Mouse (Mus musculus) myocyte (in vitro differentiated cells): Measurements from ENCODE around the gene Frmd4a. TPM values are rescaled to one million over a fixed set of nuclear protein-coding genes. Genes with fewer than 3 reads are reported as not detected.

Experiments used
- H3K27me3 ChIP-seq: one replicate; pipeline ENCODE4 v1.6.1; 2011; ENCODE audit not compliant: control insufficient read depth, insufficient read depth, insufficient read length
- H3K36me3 ChIP-seq: one replicate; pipeline ENCODE4 v1.6.1; 2011; ENCODE audit not compliant: control insufficient read depth, insufficient read depth
- H3K4me2 ChIP-seq: one replicate; pipeline ENCODE4 v1.6.1; 2011; ENCODE audit warnings: low read depth, control low read depth
- H3K4me3 ChIP-seq: one replicate; pipeline ENCODE4 v1.5.1; 2011; ENCODE audit warnings: mild to moderate bottlenecking, control low read depth, moderate library complexity
- H3K79me2 ChIP-seq: one replicate; pipeline ENCODE4 v1.6.1; 2011; ENCODE audit not compliant: control insufficient read depth, insufficient read depth
- H3ac ChIP-seq: one replicate; pipeline ENCODE4 v1.6.1; 2011; ENCODE audit not compliant: control insufficient read depth, insufficient read length
- CEBPB ChIP-seq: IDR thresholded peaks from 2 replicates; pipeline ENCODE4 v1.6.1; 2011; ENCODE audit warnings: mild to moderate bottlenecking, moderate library complexity; ENCODE audit not compliant: poor library complexity, insufficient read depth, severe bottlenecking
- E2F4 ChIP-seq: IDR thresholded peaks from one replicate; pipeline ENCODE4 v1.6.1; 2011; ENCODE audit warnings: mild to moderate bottlenecking, control low read depth, moderate library complexity; ENCODE audit not compliant: insufficient read depth
- MAX ChIP-seq: IDR thresholded peaks from one replicate; pipeline ENCODE4 v1.6.1; 2011; ENCODE audit warnings: low read depth, mild to moderate bottlenecking, control low read depth
- MYOD1 ChIP-seq, 3 experiments: IDR thresholded peaks; one replicate each; pipeline ENCODE4 v1.6.1; 2011; ENCODE audit warnings: control low read depth in 2 of 3, low read depth in 2 of 3, mild to moderate bottlenecking in 2 of 3, moderate library complexity in 1 of 3; ENCODE audit not compliant: insufficient read length in 2 of 3, control insufficient read depth in 1 of 3
- MYOG ChIP-seq, 3 experiments: IDR thresholded peaks; one replicate each; pipeline ENCODE4 v1.6.1; 2011; ENCODE audit warnings: control low read depth in 2 of 3, low read depth in 2 of 3, mild to moderate bottlenecking in 2 of 3; ENCODE audit not compliant: insufficient read length in 2 of 3, control insufficient read depth in 1 of 3, insufficient read depth in 1 of 3
- POLR2A ChIP-seq: IDR thresholded peaks from one replicate; pipeline ENCODE4 v1.6.1; 2011; ENCODE audit warnings: low read depth, mild to moderate bottlenecking, control low read depth, moderate library complexity; ENCODE audit not compliant: insufficient read length
- POLR2AphosphoS2 ChIP-seq: IDR thresholded peaks from one replicate; pipeline ENCODE4 v1.6.1; 2011; ENCODE audit warnings: low read depth, control low read depth; ENCODE audit not compliant: insufficient read length
- REST ChIP-seq: IDR thresholded peaks from one replicate; pipeline ENCODE4 v1.6.1; 2011; ENCODE audit warnings: mild to moderate bottlenecking, control low read depth, moderate library complexity; ENCODE audit not compliant: insufficient read depth, insufficient read length
- SRF ChIP-seq: IDR thresholded peaks from one replicate; pipeline ENCODE4 v1.6.1; 2011; ENCODE audit warnings: low read depth; ENCODE audit not compliant: control insufficient read depth, insufficient read length
- TCF12 ChIP-seq: IDR thresholded peaks from one replicate; pipeline ENCODE4 v1.6.1; 2011; ENCODE audit warnings: mild to moderate bottlenecking, control low read depth; ENCODE audit not compliant: poor library complexity, insufficient read depth, severe bottlenecking
- TCF3 ChIP-seq: IDR thresholded peaks from one replicate; pipeline ENCODE4 v1.6.1; 2011; ENCODE audit warnings: low read depth, control low read depth; ENCODE audit not compliant: insufficient read length
- USF1 ChIP-seq: IDR thresholded peaks from one replicate; pipeline ENCODE4 v1.6.1; 2011; ENCODE audit warnings: low read depth, mild to moderate bottlenecking, control low read depth, moderate library complexity
- polyA plus RNA-seq: library from polyadenylated mRNA; unstranded; fragments of >200 nt; fragmentation: generic; extraction: Trizol; gene quantifications from one replicate; pipeline ENCODE4 v1.2.1, GENCODE M21; 2012; ENCODE audit warnings: missing spikeins

Frmd4a gene
- polyA plus RNA-seq, 1 experiment: 24.7 TPM

GRCm38 (mm10) chr2:4042009-4042408 lies 24.5 kb downstream of the Frmd4a start:
- TF ChIP-seq CEBPB (no peak), MYOG (IDR thresholded peaks at IDR 0.05; ENCODE audit: control insufficient read depth in 1 of 3, insufficient read depth in 1 of 3, insufficient read length in 2 of 3, low read depth in 2 of 3) (no peak), USF1 (no peak), TCF3 (no peak), MAX (no peak), REST (no peak), SRF (no peak), E2F4 (no peak), POLR2AphosphoS2 (no peak), MYOD1 (IDR thresholded peaks at IDR 0.05; ENCODE audit: control insufficient read depth in 1 of 3, insufficient read length in 2 of 3, low read depth in 2 of 3) (no peak), POLR2A (no peak), TCF12 (no peak)
- Histone ChIP-seq H3K79me2 (no peaks in the 10 kb centered on the region), H3K36me3 (no peaks in the 10 kb centered on the region)

GRCm38 (mm10) chr2:4055481-4055880 lies 38.0 kb downstream of the Frmd4a start:
- peaks cover 2% of the 10 kb centered on the region for H3K27me3 ChIP-seq
- H3K4me3 ChIP-seq: no peak overlapping the region
- H3K4me2 ChIP-seq: no peak overlapping the region
- H3K36me3 ChIP-seq: no peaks in the 10 kb centered on the region
- no peak overlapping the region for H3ac ChIP-seq
- no peaks in the 10 kb centered on the region for H3K79me2 ChIP-seq
- TF ChIP-seq POLR2A (no peak), MYOD1 (IDR thresholded peaks at IDR 0.05; ENCODE audit: control insufficient read depth in 1 of 3, insufficient read length in 2 of 3, low read depth in 2 of 3) (no peak), MYOG (IDR thresholded peaks at IDR 0.05; ENCODE audit: control insufficient read depth in 1 of 3, insufficient read depth in 1 of 3, insufficient read length in 2 of 3, low read depth in 2 of 3) (no peak), SRF (no peak), MAX (no peak), POLR2AphosphoS2 (no peak), E2F4 (no peak), TCF3 (no peak), CEBPB (no peak), REST (no peak), USF1 (no peak), TCF12 (no peak)

More at GRCm38 (mm10) chr2:4042009-4042408, 24.5 kb downstream of the Frmd4a start:
- H3K4me2 ChIP-seq: no peak overlapping the region
- H3K4me3 ChIP-seq: no peak overlapping the region
- no peaks in the 10 kb centered on the region for H3K27me3 ChIP-seq
- no peak overlapping the region for H3ac ChIP-seq

- H3K27me3 ChIP-seq: peaks cover 7% of the 10 kb centered on the region
- TF ChIP-seq TCF12: no peak
- TF ChIP-seq POLR2A: no peak
- no peak for TF ChIP-seq CEBPB
- H3K79me2 ChIP-seq: no peaks in the 10 kb centered on the region
- no peak overlapping the region for H3K4me3 ChIP-seq
- H3K4me2 ChIP-seq: no peak overlapping the region
- H3K36me3 ChIP-seq: no peaks in the 10 kb centered on the region
- no peak overlapping the region for H3ac ChIP-seq
Observed at GRCm38 (mm10) chr2:4060675-4061074, 43.2 kb downstream of the Frmd4a start.

DNA sequence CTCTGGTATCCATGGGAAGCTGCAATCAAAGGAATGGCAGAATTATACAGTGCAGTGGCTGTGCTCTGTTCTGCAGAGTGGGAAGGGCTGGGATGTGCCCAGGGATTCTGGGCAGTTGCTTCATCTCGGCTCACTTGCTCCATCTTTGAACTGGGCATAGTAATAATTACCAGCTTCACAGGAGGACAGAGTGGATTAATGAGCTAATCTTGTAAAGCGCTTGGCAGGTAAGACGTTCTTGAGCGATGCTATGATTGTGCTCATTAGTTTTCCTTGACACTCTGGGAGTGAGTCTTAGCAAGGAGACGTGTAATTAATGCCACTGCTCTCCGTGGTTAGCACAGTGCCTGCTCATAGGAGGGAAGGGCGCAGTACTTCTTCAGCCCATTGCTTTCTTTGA lies 54.3 kb downstream of the Frmd4a start:
- Histone ChIP-seq H3K4me2 (no peak overlapping the region), H3K79me2 (no peaks in the 10 kb centered on the region), H3K27me3 (peaks cover 27% of the 10 kb centered on the region), H3K36me3 (no peaks in the 10 kb centered on the region), H3ac (no peak overlapping the region), H3K4me3 (no peak overlapping the region)
- no peak for TF ChIP-seq MYOG (IDR thresholded peaks at IDR 0.05; ENCODE audit: control insufficient read depth in 1 of 3, insufficient read depth in 1 of 3, insufficient read length in 2 of 3, low read depth in 2 of 3)
- TF ChIP-seq MYOD1 (IDR thresholded peaks at IDR 0.05; ENCODE audit: control insufficient read depth in 1 of 3, insufficient read length in 2 of 3, low read depth in 2 of 3): no peak
- no peak for TF ChIP-seq POLR2A
- no peak for TF ChIP-seq POLR2AphosphoS2

- Histone ChIP-seq H3K4me2 (no peak overlapping the region), H3K4me3 (no peak overlapping the region), H3K36me3 (no peaks in the 10 kb centered on the region), H3K27me3 (peaks cover 28% of the 10 kb centered on the region), H3K79me2 (no peaks in the 10 kb centered on the region), H3ac (no peak overlapping the region)
- no peak for TF ChIP-seq USF1
- TF ChIP-seq REST: no peak
- TF ChIP-seq SRF: no peak
Observed at GRCm38 (mm10) chr2:4083877-4084276, 66.4 kb downstream of the Frmd4a start.
